Mouse (Mus musculus) small intestine, adult 2 months (tissue): ENCODE measurements around the gene Sptb. TPM values are rescaled to one million over a fixed set of nuclear protein-coding genes. Genes with fewer than 3 reads are reported as not detected.

Source experiments
- H3K27ac ChIP-seq: fragments of 200-500 bp; 2 replicates; pipeline ENCODE4 v1.5.1; 2012; ENCODE audit warnings: low read depth, low read length, control low read depth, inconsistent platforms; ENCODE audit not compliant: insufficient read depth
- H3K27me3 ChIP-seq: fragments of 200-500 bp; 2 replicates; pipeline ENCODE4 v1.6.1; 2012; ENCODE audit warnings: mild to moderate bottlenecking, moderate library complexity, low read length, inconsistent platforms; ENCODE audit not compliant: control insufficient read depth, insufficient read depth
- H3K36me3 ChIP-seq: fragments of 200-500 bp; 2 replicates; pipeline ENCODE4 v1.6.1; 2012; ENCODE audit warnings: mild to moderate bottlenecking, low read length, control low read depth, inconsistent platforms; ENCODE audit not compliant: control insufficient read depth, insufficient read depth
- H3K4me1 ChIP-seq: fragments of 200-500 bp; 2 replicates; pipeline ENCODE4 v1.6.1; 2012; ENCODE audit warnings: low read length, inconsistent platforms, mixed read lengths; ENCODE audit not compliant: control insufficient read depth, insufficient read depth, insufficient read length
- H3K4me3 ChIP-seq: fragments of 200-500 bp; 2 replicates; pipeline ENCODE4 v1.5.1; 2012; ENCODE audit warnings: low read depth, mild to moderate bottlenecking, control low read depth, inconsistent platforms, low read length, moderate library complexity
- CTCF ChIP-seq: fragments of 200-500 bp; IDR thresholded peaks from 2 replicates; pipeline ENCODE4 v1.5.1; 2012; ENCODE audit warnings: low read depth, mild to moderate bottlenecking, control low read depth, inconsistent platforms, low read length, moderate library complexity, mixed read lengths; ENCODE audit not compliant: insufficient replicate concordance, insufficient read length; ENCODE audit errors: extremely low read depth
- POLR2A ChIP-seq: fragments of 200-500 bp; IDR thresholded peaks from 2 replicates; pipeline ENCODE4 v1.6.1; 2012; ENCODE audit warnings: low read depth, mild to moderate bottlenecking, control low read depth, inconsistent platforms, low read length, moderate library complexity
- WGBS: fragments of 180-500 bp; shearing (Covaris S2); methylation state at CpG from one replicate; pipeline ENCODE4 v1.1.7; 2018; 5-methylcytosine and 5-hydroxymethylcytosine counted together
- polyA plus RNA-seq: library from polyadenylated mRNA; depleted of rRNA; stranded (reverse); fragments of >200 nt; gene quantifications from 2 replicates; pipeline ENCODE4 v1.2.3, GENCODE M21; 2012

Gene Sptb
- polyA plus RNA-seq, 1 experiment = 0.60 TPM

GRCm38 (mm10) chr12:76645222-76646110 is 64.9 kb downstream of the Sptb start:
- Histone ChIP-seq H3K36me3 (no peaks in the 10 kb centered on the region), H3K27ac (no peak overlapping the region), H3K4me3 (no peak overlapping the region), H3K4me1 (no peaks in the 10 kb centered on the region), H3K27me3 (no peaks in the 10 kb centered on the region)
- TF ChIP-seq CTCF = no peak
- TF ChIP-seq POLR2A = no peak
- 43% methylated on average over 23 of the region's 23 CpGs for WGBS

GRCm38 (mm10) chr12:76643679-76644078 is 66.7 kb downstream of the Sptb start:
- Histone ChIP-seq H3K27me3 (no peaks in the 10 kb centered on the region), H3K36me3 (no peaks in the 10 kb centered on the region), H3K4me1 (no peaks in the 10 kb centered on the region), H3K27ac (no peak overlapping the region), H3K4me3 (no peak overlapping the region)
- WGBS = 70% methylated on average over 8 of the region's 8 CpGs
- no peak for TF ChIP-seq CTCF
- TF ChIP-seq POLR2A = no peak

GRCm38 (mm10) chr12:76642616-76643015 is 67.7 kb downstream of the Sptb start:
- 69% methylated on average over 4 of the region's 4 CpGs for WGBS
- no peaks in the 10 kb centered on the region for H3K4me1 ChIP-seq

GRCm38 (mm10) chr12:76640620-76641019 is 69.7 kb downstream of the Sptb start:
- Histone ChIP-seq H3K4me1 (no peaks in the 10 kb centered on the region), H3K4me3 (no peak overlapping the region), H3K36me3 (no peaks in the 10 kb centered on the region), H3K27me3 (no peaks in the 10 kb centered on the region), H3K27ac (no peak overlapping the region)
- TF ChIP-seq POLR2A = no peak
- no peak for TF ChIP-seq CTCF
- WGBS = 44% methylated on average over 8 of the region's 8 CpGs

More at GRCm38 (mm10) chr12:76642616-76643015, 67.7 kb downstream of the Sptb start:
- no peaks in the 10 kb centered on the region for H3K36me3 ChIP-seq
- H3K27ac ChIP-seq = no peak overlapping the region
- TF ChIP-seq CTCF (no peak), POLR2A (no peak)
- H3K4me3 ChIP-seq = no peak overlapping the region
- no peaks in the 10 kb centered on the region for H3K27me3 ChIP-seq

GRCm38 (mm10) chr12:76634899-76635693 is 75.3 kb downstream of the Sptb start:
- no peaks in the 10 kb centered on the region for H3K36me3 ChIP-seq
- no peak overlapping the region for H3K4me3 ChIP-seq
- no peaks in the 10 kb centered on the region for H3K4me1 ChIP-seq
- H3K27ac ChIP-seq = no peak overlapping the region
- no peak for TF ChIP-seq CTCF
- no peak for TF ChIP-seq POLR2A
- H3K27me3 ChIP-seq = no peaks in the 10 kb centered on the region
- WGBS = 63% methylated on average over 15 of the region's 15 CpGs

GRCm38 (mm10) chr12:76623374-76623773 is 87.0 kb downstream of the Sptb start:
- Histone ChIP-seq H3K4me1 (no peaks in the 10 kb centered on the region), H3K36me3 (no peaks in the 10 kb centered on the region), H3K4me3 (no peak overlapping the region), H3K27ac (no peak overlapping the region), H3K27me3 (no peaks in the 10 kb centered on the region)
- 86% methylated on average over 6 of the region's 6 CpGs for WGBS
- no peak for TF ChIP-seq POLR2A
- no peak for TF ChIP-seq CTCF

GRCm38 (mm10) chr12:76619847-76620246 is 90.5 kb downstream of the Sptb start:
- 59% methylated on average over 5 of the region's 5 CpGs for WGBS
- Histone ChIP-seq H3K27me3 (no peaks in the 10 kb centered on the region), H3K27ac (no peak overlapping the region), H3K4me1 (no peaks in the 10 kb centered on the region), H3K4me3 (no peak overlapping the region), H3K36me3 (no peaks in the 10 kb centered on the region)
- TF ChIP-seq CTCF = no peak
- TF ChIP-seq POLR2A = no peak
